Mouse (Mus musculus): ENCODE measurements around the gene Kantr. TPM values are rescaled to one million over a fixed set of nuclear protein-coding genes. Genes with fewer than 3 reads are reported as not detected.

The Kantr gene
- polyA plus RNA-seq (2012; rRNA removed), result 34.6 and 34.8 TPM in 2 replicates

GRCm38 (mm10) chrX:152326996-152327688 lies at the start of gene Kantr:
TSS of gene Kantr (minus strand) at chrX:152327495.

GRCm38 (mm10) chrX:152368397-152369273 lies 41.3 kb upstream of the Kantr start, which contains the start of gene Gpr173:
TSS of gene Gpr173 (minus strand) at chrX:152368704.

DNA sequence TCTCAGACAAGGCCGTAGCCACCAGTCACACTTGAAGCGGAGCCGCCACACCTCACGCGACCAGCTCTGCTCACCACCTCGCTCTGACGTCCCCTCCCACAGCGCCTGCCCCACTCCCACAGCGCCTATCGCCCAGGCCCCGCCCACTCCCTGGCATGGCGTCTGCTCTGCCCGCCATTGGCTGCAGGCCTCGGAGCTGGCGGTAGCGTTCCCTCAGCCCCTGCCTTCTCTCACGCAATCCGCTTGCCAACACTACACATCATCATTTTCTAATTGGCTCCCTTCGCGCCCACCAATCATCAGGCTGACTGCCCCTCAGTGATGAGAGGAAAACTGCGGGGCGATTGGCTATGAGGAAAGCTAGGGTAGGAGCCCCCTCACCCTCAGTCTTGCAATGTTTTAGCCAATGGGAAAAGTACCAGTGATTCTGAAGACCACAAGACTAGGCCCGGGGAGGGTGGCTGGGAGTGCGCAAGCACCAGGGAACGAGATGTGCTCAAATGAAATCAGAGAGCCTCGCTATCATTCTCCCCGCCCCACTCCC lies 15.1 kb upstream of the Kantr start, which contains the start of gene Tspyl2:
Gene Tspyl2 (minus strand): TSS at position 68 of the 544 bp plus-strand sequence.

Other genes starting within 250 kb of the Kantr start
- gene Iqsec2, start 183.2 kb downstream of the Kantr start, polyA plus RNA-seq (2012; rRNA removed), result 9.6 and 9.9 TPM in 2 replicates
- 31.9 and 32.3 TPM in 2 replicates for gene Kdm5c, start 94.5 kb downstream of the Kantr start, polyA plus RNA-seq (2012; rRNA removed)
- gene Tspyl2, start 14.9 kb upstream of the Kantr start, polyA plus RNA-seq (2012; rRNA removed), result 127 and 134 TPM in 2 replicates
- gene Gpr173, start 41.2 kb upstream of the Kantr start, polyA plus RNA-seq (2012; rRNA removed), result 18.5 and 19.1 TPM in 2 replicates
- gene Cldn34a, start 235.8 kb upstream of the Kantr start, polyA plus RNA-seq (2012; rRNA removed), result not detected in 2 replicates